Mouse (Mus musculus) testis, postnatal 14 days (tissue): ENCODE measurements around the gene Lrrtm3.

Experiments used
- DNase-seq: peaks from one replicate; pipeline ENCODE4 v3.0.0; 2021; ENCODE audit warnings: low spot score

The Lrrtm3 gene

GRCm38 (mm10) chr10:64041218-64041617, 48.9 kb downstream of the Lrrtm3 start:
- DNase-seq, result no peak

GRCm38 (mm10) chr10:64039760-64040535, 50.1 kb downstream of the Lrrtm3 start:
- no peak for DNase-seq

- no peak for DNase-seq
These were observed 59.2 kb downstream of the Lrrtm3 start for GRCm38 (mm10) chr10:64030901-64031300.

GRCm38 (mm10) chr10:64023340-64023739, 66.7 kb downstream of the Lrrtm3 start:
- DNase-seq, result no peak

GRCm38 (mm10) chr10:64020347-64020746, 69.7 kb downstream of the Lrrtm3 start:
- DNase-seq, result no peak

- DNase-seq, result no peak
These were observed 88.1 kb downstream of the Lrrtm3 start for GRCm38 (mm10) chr10:64001996-64002395.

- DNase-seq, result no peak
These were observed 88.5 kb downstream of the Lrrtm3 start for GRCm38 (mm10) chr10:64001531-64001930.

GRCm38 (mm10) chr10:63994251-63994650, 95.8 kb downstream of the Lrrtm3 start:
- no peak for DNase-seq

- no peak for DNase-seq
These were observed 104.5 kb downstream of the Lrrtm3 start for GRCm38 (mm10) chr10:63985576-63985975.

GRCm38 (mm10) chr10:63979410-63979809, 110.7 kb downstream of the Lrrtm3 start:
- DNase-seq, result no peak

- DNase-seq, result no peak
These were observed 111.1 kb downstream of the Lrrtm3 start for GRCm38 (mm10) chr10:63978969-63979368.

- DNase-seq, result no peak
These were observed 111.5 kb downstream of the Lrrtm3 start for GRCm38 (mm10) chr10:63978535-63978934.

- no peak for DNase-seq
These were observed 112.0 kb downstream of the Lrrtm3 start for GRCm38 (mm10) chr10:63978101-63978500.

- no peak for DNase-seq
These were observed 117.8 kb downstream of the Lrrtm3 start for GRCm38 (mm10) chr10:63972300-63972699.

GRCm38 (mm10) chr10:63954308-63954930, 135.7 kb downstream of the Lrrtm3 start:
- DNase-seq, result peak; percentile 74

GRCm38 (mm10) chr10:63951481-63951880, 138.6 kb downstream of the Lrrtm3 start:
- DNase-seq, result no peak

- no peak for DNase-seq
These were observed 139.2 kb downstream of the Lrrtm3 start for GRCm38 (mm10) chr10:63950867-63951266.

- DNase-seq, result no peak
These were observed 142.8 kb downstream of the Lrrtm3 start for GRCm38 (mm10) chr10:63947266-63947665.

- DNase-seq, result no peak
These were observed 144.5 kb downstream of the Lrrtm3 start for GRCm38 (mm10) chr10:63945534-63945933.

GRCm38 (mm10) chr10:63933946-63934345, 156.1 kb downstream of the Lrrtm3 start:
- no peak for DNase-seq

GRCm38 (mm10) chr10:63927334-63927733, 162.7 kb downstream of the Lrrtm3 start, which contains the start of gene Gm10118:
Gene Gm10118, minus strand, starts transcription at chr10:63927434.
- no peak for DNase-seq

GRCm38 (mm10) chr10:63908878-63909277, 181.2 kb downstream of the Lrrtm3 start:
- no peak for DNase-seq

- DNase-seq, result no peak
These were observed 190.2 kb downstream of the Lrrtm3 start for GRCm38 (mm10) chr10:63899891-63900290.

GRCm38 (mm10) chr10:63894612-63895011, 195.5 kb downstream of the Lrrtm3 start:
- DNase-seq, result no peak
